Comparison of ENCODE assay signal across 19 mouse cellular contexts in genomic region chr16:13191166-13191565, GRCm38 (mm10).
A peak's percentile ranks its signal among the peaks of the same experiment; 100 is the strongest.
DNase-seq lines count a peak whose midpoint lies in the region; ATAC-seq and TF ChIP-seq lines count a peak whose summit lies in the region.
"Had no signal": no experiment of that assay in that cellular context is flagged by ENCODE, and none has a peak within 500 bp of the region (broad histone marks: within the 10 kb centered on the region; RNA-seq: fewer than 3 reads in every experiment).

No protein-coding gene starts in this region.

- 65% methylated on average over 4 of the region's 4 CpGs for WGBS in kidney, embryonic 16.5 days
- WGBS in intestine, embryonic 16.5 days = 41% methylated on average over 4 of the region's 4 CpGs
- 24% methylated on average over 4 of the region's 4 CpGs for WGBS in small intestine, adult 2 months

- no peaks in the 10 kb centered on the region for H3K27me3 ChIP-seq in kidney, embryonic 16.5 days (ENCODE audit: insufficient read depth, low read length)
- no peaks in the 10 kb centered on the region for H3K27me3 ChIP-seq in Patski
- no peaks in the 10 kb centered on the region for H3K27me3 ChIP-seq in intestine, embryonic 16.5 days (replicated peaks; ENCODE audit: control insufficient read depth, insufficient read depth, low read length)
- H3K27me3 ChIP-seq in small intestine, adult 2 months (ENCODE audit: control insufficient read depth, insufficient read depth, low read length) = no peaks in the 10 kb centered on the region
- H3K27me3 ChIP-seq: forebrain, embryonic 13.5 days; hindbrain, embryonic 12.5 days; limb, embryonic 15.5 days; midbrain, embryonic 12.5 days; neural tube, embryonic 13.5 days had no signal

- no peak for DNase-seq in kidney, postnatal 4 days
- no peak for DNase-seq in Patski (ENCODE audit: low read depth, low spot score)
- DNase-seq in urinary bladder, postnatal 14 days (ENCODE audit: low spot score) = no peak
- no peak for DNase-seq in layer of hippocampus, postnatal 25 days (ENCODE audit: extremely low spot score in 1 of 2, low spot score in 1 of 2)
- DNase-seq: adrenal gland, adult 8-10 months; cerebellum, adult 9-10 months; gastrocnemius, postnatal 10 days; heart, postnatal 14 days; spleen, adult 18-20 months had no signal

- H3K9ac ChIP-seq in kidney, embryonic 16.5 days (replicated peaks; ENCODE audit: low read length) = no peak overlapping the region
- H3K9ac ChIP-seq in intestine, embryonic 16.5 days (ENCODE audit: low read depth, low read length) = no peak overlapping the region
- H3K9ac ChIP-seq: forebrain, embryonic 13.5 days; hindbrain, embryonic 12.5 days; limb, embryonic 15.5 days; midbrain, embryonic 12.5 days; neural tube, embryonic 13.5 days had no signal

- H3K9me3 ChIP-seq in kidney, embryonic 16.5 days (ENCODE audit: low read length) = peaks cover 1% of the 10 kb centered on the region; the same call in 1 of the 2 replicates
- H3K9me3 ChIP-seq in intestine, embryonic 16.5 days (ENCODE audit: control insufficient read depth, low read length) = 0 out of 2 replicates have a peak, but pooled peaks cover 3% of the 10 kb centered on the region
- H3K9me3 ChIP-seq: embryonic facial prominence, embryonic 10.5 days; forebrain, embryonic 13.5 days; hindbrain, embryonic 12.5 days; limb, embryonic 15.5 days; neural tube, embryonic 13.5 days had no signal

- no peak for TF ChIP-seq CTCF in Patski (IDR thresholded peaks at IDR 0.05)
- TF ChIP-seq CTCF in small intestine, adult 2 months (IDR thresholded peaks at IDR 0.05; ENCODE audit: extremely low read depth, insufficient read length, insufficient replicate concordance, low read depth, low read length) = no peak

- peaks cover 13% of the 10 kb centered on the region for H3K4me1 ChIP-seq in kidney, embryonic 16.5 days (ENCODE audit: insufficient read depth, low read length)
- peaks cover 31% of the 10 kb centered on the region for H3K4me1 ChIP-seq in intestine, embryonic 16.5 days (ENCODE audit: control insufficient read depth, insufficient read depth, low read length)
- peaks cover 10% of the 10 kb centered on the region; the same call in 1 of the 2 replicates for H3K4me1 ChIP-seq in small intestine, adult 2 months (ENCODE audit: control insufficient read depth, insufficient read depth, insufficient read length, low read length)
- H3K4me1 ChIP-seq: hindbrain, embryonic 12.5 days; limb, embryonic 15.5 days; midbrain, embryonic 12.5 days had no signal

- TF ChIP-seq POLR2A in small intestine, adult 2 months (IDR thresholded peaks at IDR 0.05; ENCODE audit: low read depth, low read length) = no peak

- POLR2A ChIA-PET in Patski (lab: Charles Lee) = no interaction called here

- no peak overlapping the region for H3K4me3 ChIP-seq in kidney, embryonic 16.5 days (ENCODE audit: low read length)
- H3K4me3 ChIP-seq in intestine, embryonic 16.5 days (ENCODE audit: low read length) = no peak overlapping the region
- H3K4me3 ChIP-seq in small intestine, adult 2 months (ENCODE audit: low read depth, low read length) = no peak overlapping the region
- H3K4me3 ChIP-seq: embryonic facial prominence, embryonic 10.5 days; forebrain, embryonic 13.5 days; hindbrain, embryonic 12.5 days; limb, embryonic 15.5 days; midbrain, embryonic 12.5 days; neural tube, embryonic 13.5 days had no signal

- CTCF ChIA-PET in Patski (lab: Charles Lee) = interaction anchor here (1.3 kb wide), 2 partner anchors 14 to 167 kb away, joined by 3 to 4 read pairs; no protein-coding TSS in a partner anchor

- peak; percentile 66; the same call in 1 of the 2 replicates for ATAC-seq in kidney, embryonic 16.5 days (ENCODE audit: low FRiP score, low TSS enrichment)
- ATAC-seq in Patski = peak; percentile 80
- ATAC-seq in intestine, embryonic 16.5 days = peak; percentile 70
- ATAC-seq: forebrain, embryonic 13.5 days; lung, postnatal 0 days had no signal

- H3K4me2 ChIP-seq in kidney, embryonic 16.5 days (replicated peaks; ENCODE audit: low read depth, low read length) = no peak overlapping the region
- peak overlapping the region; percentile 12; the same call in 1 of the 2 replicates for H3K4me2 ChIP-seq in intestine, embryonic 16.5 days (ENCODE audit: low read depth, low read length)
- H3K4me2 ChIP-seq: forebrain, embryonic 13.5 days; hindbrain, embryonic 12.5 days; limb, embryonic 15.5 days; midbrain, embryonic 12.5 days; neural tube, embryonic 13.5 days had no signal

- no peak overlapping the region for H3K27ac ChIP-seq in kidney, embryonic 16.5 days (ENCODE audit: low read length)
- H3K27ac ChIP-seq in intestine, embryonic 16.5 days (ENCODE audit: low read length) = peak overlapping the region; percentile 68
- peak overlapping the region; percentile 14; the same call in 1 of the 2 replicates for H3K27ac ChIP-seq in small intestine, adult 2 months (ENCODE audit: insufficient read depth, low read depth, low read length)
- H3K27ac ChIP-seq: embryonic facial prominence, embryonic 10.5 days; forebrain, embryonic 13.5 days; hindbrain, embryonic 12.5 days; limb, embryonic 15.5 days; midbrain, embryonic 12.5 days; neural tube, embryonic 13.5 days had no signal

- H3K36me3 ChIP-seq in kidney, embryonic 16.5 days (ENCODE audit: insufficient read depth, low read length) = no peaks in the 10 kb centered on the region
- no peaks in the 10 kb centered on the region for H3K36me3 ChIP-seq in intestine, embryonic 16.5 days (ENCODE audit: control insufficient read depth, insufficient read depth, low read length)
- no peaks in the 10 kb centered on the region for H3K36me3 ChIP-seq in small intestine, adult 2 months (ENCODE audit: control insufficient read depth, insufficient read depth, low read length)
- H3K36me3 ChIP-seq: embryonic facial prominence, embryonic 10.5 days; hindbrain, embryonic 12.5 days; limb, embryonic 15.5 days; midbrain, embryonic 12.5 days; neural tube, embryonic 13.5 days had no signal

- in situ Hi-C loops in Patski (cut with MboI; ENCODE audit: low pct_unique_long_range_greater_than_20kb) = no loop called here
